Mouse (Mus musculus): ENCODE measurements around the gene Colgalt1. TPM values are rescaled to one million over a fixed set of nuclear protein-coding genes. Genes with fewer than 3 reads are reported as not detected.

Colgalt1 gene
- polyA plus RNA-seq, 1 experiment from 2014 or later, result 60.1 TPM

- ATAC-seq (ENCODE audit: insufficient read depth, low FRiP score), result no peak
- H3K4me1 ChIP-seq (ENCODE audit: control insufficient read depth, insufficient read depth, low read length), result no peaks in the 10 kb centered on the region
- H3K27me3 ChIP-seq (ENCODE audit: control insufficient read depth, insufficient read depth, low read length), result peaks cover 3% of the 10 kb centered on the region; the same call in 1 of the 2 replicates
- 79% methylated on average over 4 of the region's 4 CpGs for WGBS
- H3K4me3 ChIP-seq (replicated peaks; ENCODE audit: low read length), result no peak overlapping the region
- H3K4me2 ChIP-seq (ENCODE audit: low read depth, low read length), result no peak overlapping the region
- H3K36me3 ChIP-seq (ENCODE audit: control insufficient read depth, insufficient read depth, low read length), result no peaks in the 10 kb centered on the region
- no peaks in the 10 kb centered on the region for H3K9me3 ChIP-seq (replicated peaks; ENCODE audit: control insufficient read depth, low read length)
- no peak overlapping the region for H3K9ac ChIP-seq (ENCODE audit: low read length)
- H3K27ac ChIP-seq (ENCODE audit: low read length), result no peak overlapping the region
Observed at GRCm38 (mm10) chr8:71639318-71639717, 28.5 kb downstream of the Colgalt1 start.

- Histone ChIP-seq H3K9ac (ENCODE audit: low read length) (no peak overlapping the region), H3K27me3 (ENCODE audit: control insufficient read depth, insufficient read depth, low read length) (no peaks in the 10 kb centered on the region), H3K4me2 (ENCODE audit: low read depth, low read length) (no peak overlapping the region), H3K9me3 (replicated peaks; ENCODE audit: control insufficient read depth, low read length) (no peaks in the 10 kb centered on the region), H3K4me1 (ENCODE audit: control insufficient read depth, insufficient read depth, low read length) (no peaks in the 10 kb centered on the region), H3K36me3 (ENCODE audit: control insufficient read depth, insufficient read depth, low read length) (no peaks in the 10 kb centered on the region), H3K27ac (ENCODE audit: low read length) (no peak overlapping the region), H3K4me3 (replicated peaks; ENCODE audit: low read length) (no peak overlapping the region)
- no peak for ATAC-seq (ENCODE audit: insufficient read depth, low FRiP score)
- WGBS, result 74% methylated on average over 9 of the region's 9 CpGs
Observed at GRCm38 (mm10) chr8:71645510-71645909, 34.7 kb downstream of the Colgalt1 start.

DNA sequence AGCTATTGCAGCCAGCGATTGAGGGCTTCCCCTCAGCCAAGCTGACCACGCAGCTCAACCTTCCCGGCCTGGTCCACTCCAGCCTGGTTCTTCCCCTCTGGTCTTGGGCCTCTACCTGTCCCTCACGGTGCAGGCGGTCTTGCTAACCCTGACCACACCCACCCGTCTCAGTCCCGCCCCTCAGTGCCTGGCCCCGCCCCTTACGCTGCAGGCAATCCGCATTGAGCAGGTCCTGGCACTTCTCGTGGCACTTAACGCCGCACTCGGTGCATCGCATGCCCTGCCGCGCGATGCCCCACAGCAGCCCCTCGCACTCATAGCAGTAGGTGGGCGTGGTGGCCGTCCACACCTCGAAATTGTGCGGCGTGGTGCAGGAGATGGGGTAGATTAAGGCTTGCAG is 43.8 kb downstream of the Colgalt1 start:
- Histone ChIP-seq H3K4me2 (ENCODE audit: low read depth, low read length) (peak overlapping the region; percentile 35), H3K4me3 (replicated peaks; ENCODE audit: low read length) (peak overlapping the region; percentile 24), H3K9ac (ENCODE audit: low read length) (no peak overlapping the region), H3K36me3 (ENCODE audit: control insufficient read depth, insufficient read depth, low read length) (no peaks in the 10 kb centered on the region), H3K27me3 (ENCODE audit: control insufficient read depth, insufficient read depth, low read length) (peaks cover 50% of the 10 kb centered on the region), H3K4me1 (ENCODE audit: control insufficient read depth, insufficient read depth, low read length) (peaks cover 5% of the 10 kb centered on the region; the same call in 1 of the 2 replicates), H3K27ac (ENCODE audit: low read length) (no peak overlapping the region), H3K9me3 (replicated peaks; ENCODE audit: control insufficient read depth, low read length) (no peaks in the 10 kb centered on the region)
- ATAC-seq (ENCODE audit: insufficient read depth, low FRiP score), result peak; percentile 54; the same call in 1 of the 2 replicates
- WGBS, result 3% methylated on average over 24 of the region's 24 CpGs

GRCm38 (mm10) chr8:71657816-71658215 is 47.0 kb downstream of the Colgalt1 start:
- WGBS, result 19% methylated on average over 9 of the region's 9 CpGs
- Histone ChIP-seq H3K9me3 (replicated peaks; ENCODE audit: control insufficient read depth, low read length) (no peaks in the 10 kb centered on the region), H3K9ac (ENCODE audit: low read length) (no peak overlapping the region), H3K27me3 (ENCODE audit: control insufficient read depth, insufficient read depth, low read length) (peaks cover 58% of the 10 kb centered on the region), H3K4me2 (ENCODE audit: low read depth, low read length) (no peak overlapping the region), H3K27ac (ENCODE audit: low read length) (no peak overlapping the region), H3K4me3 (replicated peaks; ENCODE audit: low read length) (no peak overlapping the region), H3K4me1 (ENCODE audit: control insufficient read depth, insufficient read depth, low read length) (peaks cover 5% of the 10 kb centered on the region; the same call in 1 of the 2 replicates), H3K36me3 (ENCODE audit: control insufficient read depth, insufficient read depth, low read length) (no peaks in the 10 kb centered on the region)
- ATAC-seq (ENCODE audit: insufficient read depth, low FRiP score), result no peak

DNA sequence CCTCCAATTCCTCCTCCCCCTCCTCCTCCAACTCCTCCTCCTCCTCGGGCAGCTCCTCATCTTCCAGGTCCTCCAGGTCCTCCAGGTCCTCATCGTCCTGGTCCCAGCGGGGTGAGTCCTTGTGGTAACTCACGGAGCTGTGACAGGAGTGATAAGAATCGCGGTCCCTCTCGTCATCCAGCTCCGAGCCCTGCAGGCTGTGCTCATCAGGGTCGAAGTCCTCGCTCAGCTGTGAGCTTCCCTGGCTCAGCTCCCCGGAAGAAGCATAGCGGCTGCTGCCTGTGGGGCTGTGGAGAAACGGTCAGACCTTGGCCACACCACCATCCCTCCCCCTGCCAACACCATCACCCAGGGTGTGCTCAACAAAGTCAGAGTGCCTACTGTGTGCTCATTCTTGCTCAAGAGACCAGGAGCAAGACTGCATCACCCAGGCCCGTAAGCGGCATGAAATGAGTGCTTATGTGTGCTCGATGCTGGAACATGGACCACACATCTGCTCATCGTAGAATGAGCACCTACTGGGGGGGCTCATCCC is 47.8 kb downstream of the Colgalt1 start:
- H3K4me3 ChIP-seq (replicated peaks; ENCODE audit: low read length), result no peak overlapping the region
- no peaks in the 10 kb centered on the region for H3K9me3 ChIP-seq (replicated peaks; ENCODE audit: control insufficient read depth, low read length)
- H3K9ac ChIP-seq (ENCODE audit: low read length), result no peak overlapping the region
- no peak for ATAC-seq (ENCODE audit: insufficient read depth, low FRiP score)
- peaks cover 58% of the 10 kb centered on the region for H3K27me3 ChIP-seq (ENCODE audit: control insufficient read depth, insufficient read depth, low read length)
- peaks cover 5% of the 10 kb centered on the region; the same call in 1 of the 2 replicates for H3K4me1 ChIP-seq (ENCODE audit: control insufficient read depth, insufficient read depth, low read length)
- no peak overlapping the region for H3K4me2 ChIP-seq (ENCODE audit: low read depth, low read length)
- no peaks in the 10 kb centered on the region for H3K36me3 ChIP-seq (ENCODE audit: control insufficient read depth, insufficient read depth, low read length)
- whole genome bisulfite sequencing, result 22% methylated on average over 17 of the region's 17 CpGs
- H3K27ac ChIP-seq (ENCODE audit: low read length), result no peak overlapping the region

DNA sequence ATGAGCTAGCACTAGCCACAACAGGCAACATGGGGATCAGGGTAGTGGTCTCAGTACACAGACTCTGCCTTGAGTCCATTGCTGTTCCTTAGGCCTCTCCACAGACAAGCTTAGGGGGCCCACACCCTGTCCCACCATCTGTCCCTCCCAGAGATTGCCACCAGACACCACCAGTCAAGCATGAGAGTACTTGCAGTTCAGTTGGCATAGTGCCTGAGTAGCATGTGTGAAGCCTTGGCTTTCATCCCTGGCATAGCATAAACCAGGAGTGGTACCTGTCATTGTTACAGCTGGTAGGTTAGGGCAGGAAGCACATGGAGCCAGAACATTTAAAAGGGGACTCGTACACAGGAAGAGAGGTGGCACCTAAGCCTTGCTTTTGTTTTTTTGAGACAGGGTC is 49.0 kb downstream of the Colgalt1 start:
- ATAC-seq (ENCODE audit: insufficient read depth, low FRiP score), result no peak
- H3K27me3 ChIP-seq (ENCODE audit: control insufficient read depth, insufficient read depth, low read length), result peaks cover 48% of the 10 kb centered on the region
- no peaks in the 10 kb centered on the region for H3K9me3 ChIP-seq (replicated peaks; ENCODE audit: control insufficient read depth, low read length)
- no peak overlapping the region for H3K9ac ChIP-seq (ENCODE audit: low read length)
- no peak overlapping the region for H3K4me3 ChIP-seq (replicated peaks; ENCODE audit: low read length)
- H3K27ac ChIP-seq (ENCODE audit: low read length), result no peak overlapping the region
- 56% methylated on average over 1 of the region's 1 CpGs for WGBS
- no peaks in the 10 kb centered on the region for H3K36me3 ChIP-seq (ENCODE audit: control insufficient read depth, insufficient read depth, low read length)
- H3K4me2 ChIP-seq (ENCODE audit: low read depth, low read length), result no peak overlapping the region
- peaks cover 2% of the 10 kb centered on the region; the same call in 1 of the 2 replicates for H3K4me1 ChIP-seq (ENCODE audit: control insufficient read depth, insufficient read depth, low read length)

DNA sequence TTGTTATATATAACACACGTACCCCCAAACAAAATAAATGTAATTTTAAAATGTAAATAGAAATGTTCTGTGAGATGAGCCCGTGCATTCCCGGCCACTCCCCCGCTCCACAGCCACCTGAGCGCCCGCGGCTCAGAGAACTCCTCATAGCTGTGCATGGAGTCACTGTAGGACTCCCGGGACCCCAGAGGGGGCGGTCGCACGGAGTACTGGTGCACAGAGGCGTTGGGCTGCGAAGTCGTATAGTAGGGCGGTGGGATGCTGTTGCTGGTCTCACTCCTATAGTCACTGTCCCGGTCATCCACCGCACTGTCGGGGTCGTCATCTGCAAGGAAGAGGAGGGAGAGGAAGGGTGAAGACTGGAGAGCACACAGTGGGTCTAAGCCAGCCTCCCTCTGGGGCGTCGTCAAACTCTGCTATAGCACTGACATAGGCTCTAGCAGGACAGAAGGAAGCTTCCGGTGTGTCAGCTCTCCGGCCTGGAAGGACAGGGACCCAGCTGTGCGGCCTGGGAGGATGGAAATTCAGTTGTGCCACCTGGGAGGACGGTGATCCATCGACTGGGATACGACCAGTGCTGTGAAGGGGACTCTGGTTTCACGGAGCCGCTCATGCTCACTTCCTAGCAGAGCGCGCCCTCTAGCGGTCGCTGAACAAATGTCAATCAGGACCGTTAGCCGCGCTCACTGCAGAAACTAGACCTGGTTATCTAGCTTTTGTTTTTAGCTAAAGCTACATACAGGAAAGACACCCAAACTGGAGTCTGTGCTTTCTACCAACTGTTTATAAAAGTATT is 49.7 kb downstream of the Colgalt1 start:
- no peaks in the 10 kb centered on the region for H3K9me3 ChIP-seq (replicated peaks; ENCODE audit: control insufficient read depth, low read length)
- no peak; the same call in 1 of the 2 replicates for ATAC-seq (ENCODE audit: insufficient read depth, low FRiP score)
- no peak overlapping the region for H3K27ac ChIP-seq (ENCODE audit: low read length)
- H3K4me1 ChIP-seq (ENCODE audit: control insufficient read depth, insufficient read depth, low read length), result peaks cover 2% of the 10 kb centered on the region; the same call in 1 of the 2 replicates
- H3K36me3 ChIP-seq (ENCODE audit: control insufficient read depth, insufficient read depth, low read length), result no peaks in the 10 kb centered on the region
- 9% methylated on average over 36 of the region's 36 CpGs for WGBS
- H3K27me3 ChIP-seq (ENCODE audit: control insufficient read depth, insufficient read depth, low read length), result peaks cover 41% of the 10 kb centered on the region
- H3K4me2 ChIP-seq (ENCODE audit: low read depth, low read length), result no peak overlapping the region
- no peak overlapping the region for H3K4me3 ChIP-seq (replicated peaks; ENCODE audit: low read length)
- no peak overlapping the region for H3K9ac ChIP-seq (ENCODE audit: low read length)

DNA sequence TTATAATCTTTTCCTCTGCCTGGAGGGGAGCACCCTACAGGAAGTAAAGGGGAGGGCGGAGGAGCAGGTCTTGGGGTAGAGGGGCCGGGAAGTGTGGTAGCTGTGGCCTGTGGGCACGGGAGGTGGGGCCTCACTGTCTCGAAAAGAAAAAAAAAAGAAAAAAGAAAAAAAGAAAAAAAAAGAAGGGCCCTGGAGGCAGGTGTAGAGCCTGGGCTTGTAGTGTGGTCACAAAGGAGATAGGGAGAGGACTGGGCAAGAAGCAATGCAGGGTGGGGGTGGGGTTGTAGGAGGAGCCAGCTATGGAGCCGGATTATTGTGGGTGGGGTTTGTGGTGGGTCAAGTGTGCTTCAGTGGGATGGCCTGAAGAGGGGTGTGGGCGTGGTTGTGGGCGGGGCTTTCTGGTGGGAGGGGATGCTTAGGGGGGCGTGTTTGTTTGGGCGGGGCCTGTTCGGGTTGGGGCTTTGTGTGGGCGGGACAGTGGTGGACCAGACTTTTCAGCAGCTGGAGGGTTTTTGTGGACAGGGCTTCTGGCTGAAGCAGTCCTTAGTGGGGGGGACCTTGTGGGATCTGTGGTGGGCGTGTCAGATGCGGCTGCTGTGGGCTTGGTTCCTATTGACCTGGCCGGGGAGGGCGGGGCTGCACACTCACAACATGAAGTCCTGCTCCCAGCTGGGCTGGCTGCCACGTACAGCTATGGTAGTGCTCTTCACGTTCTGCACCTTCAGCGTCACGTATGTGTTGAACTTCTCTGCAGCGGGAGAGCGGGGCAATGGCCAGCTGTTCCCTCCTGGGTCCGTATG is 54.7 kb downstream of the Colgalt1 start:
- Histone ChIP-seq H3K27ac (ENCODE audit: low read length) (no peak overlapping the region), H3K27me3 (ENCODE audit: control insufficient read depth, insufficient read depth, low read length) (peaks cover 12% of the 10 kb centered on the region), H3K4me1 (ENCODE audit: control insufficient read depth, insufficient read depth, low read length) (peaks cover 21% of the 10 kb centered on the region), H3K36me3 (ENCODE audit: control insufficient read depth, insufficient read depth, low read length) (no peaks in the 10 kb centered on the region), H3K9me3 (replicated peaks; ENCODE audit: control insufficient read depth, low read length) (no peaks in the 10 kb centered on the region), H3K4me2 (ENCODE audit: low read depth, low read length) (peak overlapping the region; percentile 57), H3K4me3 (replicated peaks; ENCODE audit: low read length) (peak overlapping the region; percentile 30), H3K9ac (ENCODE audit: low read length) (no peak overlapping the region; the same call in 1 of the 2 replicates)
- ATAC-seq (ENCODE audit: insufficient read depth, low FRiP score), result peak; percentile 82
- WGBS, result 3% methylated on average over 22 of the region's 22 CpGs

DNA sequence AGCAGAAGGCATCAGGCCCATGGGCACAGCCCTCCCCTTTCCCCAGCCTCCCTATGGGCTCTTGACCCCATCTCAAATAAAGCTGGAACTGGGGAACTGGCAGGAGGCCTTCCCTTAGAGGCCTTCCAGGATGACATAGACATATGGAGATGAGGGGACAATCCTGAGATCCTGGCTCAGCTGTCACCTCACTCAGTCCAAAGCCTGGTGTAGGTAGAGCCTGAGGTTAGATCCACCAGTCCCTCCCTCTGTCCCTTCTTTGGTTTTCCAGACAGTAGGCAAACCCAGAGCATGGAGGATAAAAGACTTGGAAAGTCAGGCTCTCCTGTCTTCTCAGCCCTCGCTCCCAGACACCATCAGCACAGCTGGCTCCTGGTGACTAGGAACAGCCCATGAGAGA is 56.1 kb downstream of the Colgalt1 start:
- no peak for ATAC-seq (ENCODE audit: insufficient read depth, low FRiP score)
- no peak overlapping the region for H3K4me3 ChIP-seq (replicated peaks; ENCODE audit: low read length)
- H3K36me3 ChIP-seq (ENCODE audit: control insufficient read depth, insufficient read depth, low read length), result no peaks in the 10 kb centered on the region
- H3K9me3 ChIP-seq (replicated peaks; ENCODE audit: control insufficient read depth, low read length), result no peaks in the 10 kb centered on the region
- no peak overlapping the region for H3K9ac ChIP-seq (ENCODE audit: low read length)
- H3K4me1 ChIP-seq (ENCODE audit: control insufficient read depth, insufficient read depth, low read length), result peaks cover 27% of the 10 kb centered on the region
- H3K4me2 ChIP-seq (ENCODE audit: low read depth, low read length), result no peak overlapping the region
- 24% methylated on average over 1 of the region's 1 CpGs for WGBS
- no peak overlapping the region for H3K27ac ChIP-seq (ENCODE audit: low read length)
- peaks cover 12% of the 10 kb centered on the region for H3K27me3 ChIP-seq (ENCODE audit: control insufficient read depth, insufficient read depth, low read length)

All from stomach, embryonic 16.5 days (tissue).